Mouse (Mus musculus): Measurements from ENCODE around the gene Tmem181a. TPM values are rescaled to one million over a fixed set of nuclear protein-coding genes. Genes with fewer than 3 reads are reported as not detected.

Tmem181a gene
- polyA plus RNA-seq, 1 experiment from 2014 or later = 52.4 TPM

Other genes with a start within 250 kb of the Tmem181a start
- 12.6 and 15.8 TPM in 2 replicates for gene Serac1, start 177.1 kb upstream of the Tmem181a start, polyA plus RNA-seq (2015; fragmentation: Nextera tagmentation; extraction: Ambion mirVana)
- 203 and 213 TPM in 2 replicates for gene Gtf2h5, start 177.1 kb upstream of the Tmem181a start, polyA plus RNA-seq (2015; fragmentation: Nextera tagmentation; extraction: Ambion mirVana)
- 150 and 167 TPM in 2 replicates for gene Tulp4, start 150.4 kb upstream of the Tmem181a start, polyA plus RNA-seq (2015; fragmentation: Nextera tagmentation; extraction: Ambion mirVana)
- gene Dynlt1a, start 60.6 kb downstream of the Tmem181a start, polyA plus RNA-seq (2015; fragmentation: Nextera tagmentation; extraction: Ambion mirVana) = 38.2 and 42.6 TPM in 2 replicates
- gene Dynlt1b, start 173.3 kb downstream of the Tmem181a start, polyA plus RNA-seq (2015; fragmentation: Nextera tagmentation; extraction: Ambion mirVana) = 783 and 897 TPM in 2 replicates